Mouse (Mus musculus) hindbrain, embryonic 13.5 days (tissue): ENCODE results near the gene Vmn1r177. TPM values are rescaled to one million over a fixed set of nuclear protein-coding genes. Genes with fewer than 3 reads are reported as not detected.
"Not testable (repeated sequence)": the region's sequence is repeated elsewhere in the genome, so short reads cannot be mapped to it uniquely, and the experiment has no call there.

Source experiments
- ATAC-seq: fragments of 200-750 bp; cut with Nextera tagmentation; 2 replicates; pipeline ENCODE4 v1.8.0; 2017; ENCODE audit warnings: moderate TSS enrichment; ENCODE audit not compliant: low FRiP score
- H3K27ac ChIP-seq: fragments of 300-500 bp; sonication (generic); 2 replicates; pipeline ENCODE4 v1.5.1; 2015; ENCODE audit warnings: inconsistent platforms, mild to moderate bottlenecking, moderate library complexity
- H3K27me3 ChIP-seq: fragments of 300-500 bp; sonication (generic); 2 replicates; pipeline ENCODE4 v1.6.1; 2015; ENCODE audit warnings: mild to moderate bottlenecking, inconsistent platforms
- H3K36me3 ChIP-seq: fragments of 300-500 bp; sonication (generic); 2 replicates; pipeline ENCODE4 v1.6.1; 2015; ENCODE audit warnings: mild to moderate bottlenecking, inconsistent platforms
- H3K4me1 ChIP-seq: fragments of 300-500 bp; sonication (generic); replicated peaks from 2 replicates; pipeline ENCODE4 v1.6.1; 2015; ENCODE audit warnings: inconsistent platforms
- H3K4me2 ChIP-seq: fragments of 300-500 bp; sonication (generic); 2 replicates; pipeline ENCODE4 v1.6.1; 2015; ENCODE audit warnings: inconsistent platforms, mild to moderate bottlenecking, moderate library complexity
- H3K4me3 ChIP-seq: fragments of 300-500 bp; sonication (generic); 2 replicates; pipeline ENCODE4 v1.5.1; 2015; ENCODE audit warnings: mild to moderate bottlenecking, inconsistent platforms
- H3K9ac ChIP-seq: fragments of 300-500 bp; sonication (generic); 2 replicates; pipeline ENCODE4 v1.6.1; 2015; ENCODE audit warnings: mild to moderate bottlenecking, inconsistent platforms
- H3K9me3 ChIP-seq: fragments of 300-500 bp; sonication (generic); 2 replicates; pipeline ENCODE4 v1.6.1; 2016; ENCODE audit warnings: inconsistent platforms
- WGBS: fragments of 180-500 bp; shearing (Covaris S2); methylation state at CpG from one replicate; pipeline ENCODE4 v1.1.7; 2015; 5-methylcytosine and 5-hydroxymethylcytosine counted together
- polyA plus RNA-seq: library from polyadenylated mRNA; unstranded; fragments of >200 nt; fragmentation: Nextera tagmentation; extraction: Ambion mirVana; gene quantifications from 2 replicates; pipeline ENCODE4 v1.2.1, GENCODE M21; 2015

Vmn1r177 gene
- not detected in 2 replicates for polyA plus RNA-seq

GRCm38 (mm10) chr7:23866349-23866748, at the start of gene Vmn1r177:
Vmn1r177 (minus strand) TSS chr7:23866449.
- not testable (repeated sequence) for H3K4me3 ChIP-seq, H3K4me1 ChIP-seq, H3K27me3 ChIP-seq, H3K9me3 ChIP-seq, H3K27ac ChIP-seq, H3K4me2 ChIP-seq, H3K9ac ChIP-seq, ATAC-seq, H3K36me3 ChIP-seq
- 8% methylated on average over 1 of the region's 1 CpGs for WGBS

GRCm38 (mm10) chr7:23891709-23892108, 25.5 kb upstream of the Vmn1r177 start, which contains the start of gene Vmn1r178:
Vmn1r178 (plus strand) TSS chr7:23892009.
- Histone ChIP-seq H3K27me3 (no peaks in the 10 kb centered on the region), H3K4me2 (no peak within 1 kb of the TSS), H3K9me3 (peaks cover 25% of the 10 kb centered on the region), H3K9ac (no peak within 1 kb of the TSS), H3K4me3 (no peak within 1 kb of the TSS), H3K27ac (no peak within 1 kb of the TSS), H3K4me1 (no peaks in the 10 kb centered on the region), H3K36me3 (no peaks in the 10 kb centered on the region)
- WGBS, result 85% methylated on average over 1 of the region's 1 CpGs
- ATAC-seq, result no peak

GRCm38 (mm10) chr7:23876918-23877317, 10.7 kb upstream of the Vmn1r177 start:
- H3K36me3 ChIP-seq, H3K9ac ChIP-seq, H3K4me1 ChIP-seq, H3K4me2 ChIP-seq, H3K27me3 ChIP-seq, ATAC-seq, H3K9me3 ChIP-seq, H3K27ac ChIP-seq, H3K4me3 ChIP-seq: not testable (repeated sequence)
- WGBS, result 76% methylated on average over 4 of the region's 4 CpGs

GRCm38 (mm10) chr7:23837272-23837671, 29.0 kb downstream of the Vmn1r177 start, which contains the start of gene Vmn1r176:
Vmn1r176 (minus strand) TSS chr7:23837372.
- WGBS, result no CpG with 5 or more reads among the region's 1 CpGs

More at GRCm38 (mm10) chr7:23837272-23837671, 29.0 kb downstream of the Vmn1r177 start, which contains the start of gene Vmn1r176:
- not testable (repeated sequence) for H3K4me2 ChIP-seq, H3K9ac ChIP-seq, ATAC-seq, H3K4me1 ChIP-seq, H3K36me3 ChIP-seq, H3K27ac ChIP-seq, H3K9me3 ChIP-seq, H3K27me3 ChIP-seq, H3K4me3 ChIP-seq

Other genes with a start within 250 kb of the Vmn1r177 start
- not detected in 2 replicates for gene Vmn1r171, start 235.7 kb downstream of the Vmn1r177 start, polyA plus RNA-seq
- not detected in 2 replicates for gene Vmn1r172, start 208.1 kb downstream of the Vmn1r177 start, polyA plus RNA-seq
- not detected in 2 replicates for gene Vmn1r173, start 165.7 kb downstream of the Vmn1r177 start, polyA plus RNA-seq
- not detected in 2 replicates for gene Vmn1r174, start 114.2 kb downstream of the Vmn1r177 start, polyA plus RNA-seq
- gene Vmn1r175, start 55.8 kb downstream of the Vmn1r177 start, polyA plus RNA-seq, result not detected in 2 replicates
- gene Vmn1r176, start 29.1 kb downstream of the Vmn1r177 start, polyA plus RNA-seq, result not detected in 2 replicates
- gene Vmn1r178, start 25.6 kb upstream of the Vmn1r177 start, polyA plus RNA-seq, result not detected in 2 replicates
- not detected in 2 replicates for gene Vmn1r179, start 60.5 kb upstream of the Vmn1r177 start, polyA plus RNA-seq
- gene Vmn1r180, start 84.2 kb upstream of the Vmn1r177 start, polyA plus RNA-seq, result not detected in 2 replicates
- not detected in 2 replicates for gene Vmn1r181, start 108.2 kb upstream of the Vmn1r177 start, polyA plus RNA-seq
- not detected in 2 replicates for gene V1rd19, start 135.2 kb upstream of the Vmn1r177 start, polyA plus RNA-seq
- gene Vmn1r183, start 186.8 kb upstream of the Vmn1r177 start, polyA plus RNA-seq, result not detected in 2 replicates
- 31.9 and 32.1 TPM in 2 replicates for gene Zfp180, start 215.5 kb upstream of the Vmn1r177 start, polyA plus RNA-seq
- gene Zfp112, start 245.9 kb upstream of the Vmn1r177 start, polyA plus RNA-seq, result 10.2 and 12.4 TPM in 2 replicates